Mouse (Mus musculus): Measurements from ENCODE around the gene Ptgs2. TPM values are rescaled to one million over a fixed set of nuclear protein-coding genes. Genes with fewer than 3 reads are reported as not detected.

Gene Ptgs2
- total RNA-seq (2023) = 10 to 100 TPM; 27.7 to 56.6 TPM

DNA sequence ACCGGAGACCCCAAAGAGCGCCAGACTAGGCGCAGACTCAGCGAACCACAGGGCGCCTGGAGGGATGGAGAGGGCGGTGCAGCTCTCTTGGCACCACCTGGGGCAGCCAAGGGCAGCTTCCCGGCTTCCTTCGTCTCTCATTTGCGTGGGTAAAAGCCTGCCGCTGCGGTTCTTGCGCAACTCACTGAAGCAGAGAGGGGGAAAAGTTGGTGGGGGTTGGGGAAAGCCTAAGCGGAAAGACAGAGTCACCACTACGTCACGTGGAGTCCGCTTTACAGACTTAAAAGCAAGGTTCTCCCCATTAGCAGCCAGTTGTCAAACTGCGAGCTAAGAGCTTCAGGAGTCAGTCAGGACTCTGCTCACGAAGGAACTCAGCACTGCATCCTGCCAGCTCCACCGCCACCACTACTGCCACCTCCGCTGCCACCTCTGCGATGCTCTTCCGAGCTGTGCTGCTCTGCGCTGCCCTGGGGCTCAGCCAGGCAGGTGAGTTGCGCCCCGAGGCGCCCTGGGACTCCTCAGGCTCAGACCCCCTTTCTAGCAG lies at the start of gene Ptgs2:
Ptgs2 (plus strand) TSS at position 242 of the 544 bp plus-strand sequence.

Other genes with a start within 250 kb of the Ptgs2 start
- 10 to 100 TPM; 20.6 to 25.2 TPM for gene Pla2g4a, start 138.7 kb upstream of the Ptgs2 start, total RNA-seq (2023)
- not detected for gene Pdc, start 219.4 kb downstream of the Ptgs2 start, total RNA-seq (2023)